ENCODE assay signal across 21 mouse cellular contexts in the genomic region with DNA sequence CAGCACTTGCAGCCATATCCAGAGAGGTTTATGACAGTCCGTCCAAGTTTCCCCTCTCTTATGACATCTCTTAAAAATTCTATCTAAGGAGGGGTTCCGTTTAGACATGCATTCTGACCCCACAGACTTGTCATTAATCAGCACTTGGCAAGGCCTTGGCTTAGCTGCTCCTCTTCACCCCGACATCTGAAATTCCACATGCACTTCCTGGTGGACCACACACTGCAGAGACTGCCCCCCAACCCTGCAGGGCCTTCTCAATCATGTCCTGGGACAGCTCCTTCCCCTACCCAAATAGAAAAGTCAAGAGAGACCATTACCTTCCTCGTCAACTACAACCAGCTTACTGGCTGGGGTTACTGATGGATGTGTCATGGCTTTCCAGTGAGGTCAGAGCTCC.
DNase-seq lines count a peak whose midpoint lies in the region; ATAC-seq lines count a peak whose summit lies in the region.
"Had no signal": no experiment of that assay in that cellular context is flagged by ENCODE, and none has a peak within 500 bp of the region (broad histone marks: within the 10 kb centered on the region; RNA-seq: fewer than 3 reads in every experiment).

No protein-coding gene starts in this region.

- no peak overlapping the region for H3K27ac ChIP-seq in kidney, embryonic 14.5 days (ENCODE audit: low read depth, low read length)
- H3K27ac ChIP-seq: embryonic facial prominence, embryonic 12.5 days; forebrain, embryonic 15.5 days; heart, embryonic 10.5 days; hindbrain, embryonic 14.5 days had no signal

- peak; percentile 72 for ATAC-seq in kidney, embryonic 14.5 days (ENCODE audit: low FRiP score, low TSS enrichment)
- ATAC-seq: CD4-positive, CD25-positive, alpha-beta regulatory T cell, adult 4 months; forebrain, embryonic 15.5 days had no signal

- DNase-seq in adrenal gland, adult 2 months, result peak; percentile 11
- DNase-seq in adrenal gland, postnatal 25 days, result no peak
- DNase-seq in kidney, postnatal 36 days, result no peak
- peak; percentile 57 for DNase-seq in kidney, postnatal 10 days
- DNase-seq in kidney, postnatal 25 days, result no peak
- DNase-seq in left cerebral cortex, adult 9 months (ENCODE audit: low spot score in 2 of 2), result no peak
- DNase-seq: adrenal gland, postnatal 10 days; B cell, adult 2 months; cerebellum, adult 11-12 months; cerebellum, adult 9-10 months; cerebellum, postnatal 25 days; gastrocnemius, postnatal 36 days; heart, adult 18-20 months; heart, postnatal 14 days had no signal

- no peak overlapping the region for H3K4me3 ChIP-seq in kidney, embryonic 14.5 days (ENCODE audit: low read length)
- H3K4me3 ChIP-seq: embryonic facial prominence, embryonic 12.5 days; forebrain, embryonic 15.5 days; heart, embryonic 10.5 days had no signal

- 36% methylated on average over 4 of the region's 4 CpGs for WGBS in kidney, embryonic 14.5 days

- H3K9me3 ChIP-seq in kidney, embryonic 14.5 days (ENCODE audit: control insufficient read depth, low read length), result no peaks in the 10 kb centered on the region
- H3K9me3 ChIP-seq: embryonic facial prominence, embryonic 12.5 days; forebrain, embryonic 15.5 days; heart, embryonic 10.5 days had no signal

- no peaks in the 10 kb centered on the region for H3K27me3 ChIP-seq in kidney, embryonic 14.5 days (ENCODE audit: control insufficient read depth, insufficient read depth, low read length)
- H3K27me3 ChIP-seq: embryonic facial prominence, embryonic 12.5 days; forebrain, embryonic 15.5 days had no signal

- no peaks in the 10 kb centered on the region for H3K4me1 ChIP-seq in kidney, embryonic 14.5 days (ENCODE audit: control insufficient read depth, insufficient read depth, low read length)
- H3K4me1 ChIP-seq: embryonic facial prominence, embryonic 12.5 days; forebrain, embryonic 15.5 days; heart, embryonic 10.5 days had no signal

- H3K36me3 ChIP-seq in kidney, embryonic 14.5 days (ENCODE audit: control insufficient read depth, insufficient read depth, low read length), result no peaks in the 10 kb centered on the region
- H3K36me3 ChIP-seq: embryonic facial prominence, embryonic 12.5 days; forebrain, embryonic 15.5 days; G1E; heart, embryonic 10.5 days had no signal

- H3K4me2 ChIP-seq in kidney, embryonic 14.5 days (replicated peaks; ENCODE audit: low read depth, low read length), result no peak overlapping the region
- H3K4me2 ChIP-seq: embryonic facial prominence, embryonic 12.5 days; forebrain, embryonic 15.5 days; hindbrain, embryonic 14.5 days had no signal

- no peak overlapping the region for H3K9ac ChIP-seq in kidney, embryonic 14.5 days (ENCODE audit: low read depth, low read length)
- H3K9ac ChIP-seq: embryonic facial prominence, embryonic 12.5 days; forebrain, embryonic 15.5 days; hindbrain, embryonic 14.5 days had no signal

Comparison
In these comparisons a context has a peak if more than half of its experiments do, and no peak if none do; other contexts are left out.
1. DNase-seq: peak in adrenal gland, adult 2 months (single experiment) and kidney, postnatal 10 days (single experiment); none in adrenal gland, postnatal 25 days (single experiment), kidney, postnatal 36 days (0 of 2), kidney, postnatal 25 days (0 of 2) and left cerebral cortex, adult 9 months (0 of 2).